Mouse (Mus musculus): ENCODE results near the gene Fam169b. TPM values are rescaled to one million over a fixed set of nuclear protein-coding genes. Genes with fewer than 3 reads are reported as not detected.

Fam169b gene
- polyA plus RNA-seq, 1 experiment from 2014 or later, result 0.42 TPM

DNA sequence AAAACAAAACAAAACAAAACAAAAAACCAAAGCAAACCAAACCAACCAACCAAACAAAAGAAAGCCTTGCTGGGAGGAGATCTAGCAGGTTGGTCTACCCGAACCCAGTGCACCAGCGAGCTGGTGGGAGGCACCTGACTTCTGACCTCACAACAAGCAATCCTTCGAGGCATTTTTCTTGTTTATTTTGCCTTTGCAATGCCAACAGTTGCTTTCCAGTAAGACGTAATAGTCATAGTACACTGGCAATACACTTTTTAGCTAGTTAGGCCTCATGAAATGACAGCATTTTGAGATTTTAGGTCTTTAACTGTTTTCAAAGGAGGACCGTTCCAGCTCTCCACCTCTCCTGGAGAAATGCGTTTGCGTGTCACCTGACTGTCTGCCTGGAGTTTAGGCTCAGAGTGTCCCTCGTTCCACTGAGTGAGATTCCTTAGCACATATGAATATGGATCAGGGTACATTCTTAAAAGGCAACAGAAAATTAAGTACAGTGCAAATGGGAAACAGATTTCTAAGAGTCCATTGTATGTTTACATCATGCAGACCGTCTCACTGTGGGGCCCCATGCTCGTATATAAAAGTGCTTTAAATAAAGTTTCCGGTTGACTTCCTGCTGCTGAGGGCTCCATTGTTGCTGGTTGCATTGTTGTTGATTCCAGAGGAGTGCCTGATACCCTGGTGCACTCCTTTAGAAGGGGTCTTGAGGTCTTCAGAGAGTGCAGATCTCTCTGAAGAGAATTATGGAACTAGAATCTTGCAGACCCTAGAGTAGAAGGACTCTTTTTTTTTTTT lies 32.3 kb downstream of the Fam169b start:
- Histone ChIP-seq H3K4me1 (ENCODE audit: control insufficient read depth, insufficient read depth, low read length) (0 out of 2 replicates have a peak, but pooled peaks cover 2% of the 10 kb centered on the region), H3K9ac (ENCODE audit: low read depth, low read length) (no peak overlapping the region), H3K4me3 (ENCODE audit: low read length) (no peak overlapping the region), H3K4me2 (ENCODE audit: low read depth, low read length) (no peak overlapping the region), H3K27me3 (replicated peaks; ENCODE audit: control insufficient read depth, insufficient read depth, low read length) (no peaks in the 10 kb centered on the region), H3K9me3 (ENCODE audit: control insufficient read depth, low read length) (no peaks in the 10 kb centered on the region), H3K27ac (ENCODE audit: low read length) (no peak overlapping the region), H3K36me3 (ENCODE audit: control insufficient read depth, insufficient read depth, low read length) (no peaks in the 10 kb centered on the region)
- no peak for ATAC-seq
- 68% methylated on average over 11 of the region's 11 CpGs for WGBS

GRCm38 (mm10) chr7:68306756-68307155 lies 33.1 kb downstream of the Fam169b start:
- Histone ChIP-seq H3K27ac (ENCODE audit: low read length) (no peak overlapping the region), H3K4me2 (ENCODE audit: low read depth, low read length) (no peak overlapping the region), H3K4me3 (ENCODE audit: low read length) (no peak overlapping the region), H3K36me3 (ENCODE audit: control insufficient read depth, insufficient read depth, low read length) (no peaks in the 10 kb centered on the region), H3K9ac (ENCODE audit: low read depth, low read length) (no peak overlapping the region), H3K27me3 (replicated peaks; ENCODE audit: control insufficient read depth, insufficient read depth, low read length) (no peaks in the 10 kb centered on the region), H3K9me3 (ENCODE audit: control insufficient read depth, low read length) (no peaks in the 10 kb centered on the region), H3K4me1 (ENCODE audit: control insufficient read depth, insufficient read depth, low read length) (0 out of 2 replicates have a peak, but pooled peaks cover 2% of the 10 kb centered on the region)
- no peak for ATAC-seq
- WGBS, result 82% methylated on average over 8 of the region's 8 CpGs

- Histone ChIP-seq H3K4me3 (ENCODE audit: low read length) (no peak overlapping the region), H3K4me2 (ENCODE audit: low read depth, low read length) (no peak overlapping the region), H3K27me3 (replicated peaks; ENCODE audit: control insufficient read depth, insufficient read depth, low read length) (no peaks in the 10 kb centered on the region), H3K9ac (ENCODE audit: low read depth, low read length) (no peak overlapping the region), H3K9me3 (ENCODE audit: control insufficient read depth, low read length) (no peaks in the 10 kb centered on the region), H3K36me3 (ENCODE audit: control insufficient read depth, insufficient read depth, low read length) (no peaks in the 10 kb centered on the region), H3K4me1 (ENCODE audit: control insufficient read depth, insufficient read depth, low read length) (no peaks in the 10 kb centered on the region), H3K27ac (ENCODE audit: low read length) (no peak overlapping the region)
- WGBS, result 60% methylated on average over 6 of the region's 6 CpGs
- ATAC-seq, result no peak
Observed at GRCm38 (mm10) chr7:68311469-68311868, 37.8 kb downstream of the Fam169b start.

GRCm38 (mm10) chr7:68312395-68312794 lies 38.8 kb downstream of the Fam169b start:
- H3K27me3 ChIP-seq (replicated peaks; ENCODE audit: control insufficient read depth, insufficient read depth, low read length), result no peaks in the 10 kb centered on the region
- no peak overlapping the region for H3K9ac ChIP-seq (ENCODE audit: low read depth, low read length)
- H3K4me2 ChIP-seq (ENCODE audit: low read depth, low read length), result no peak overlapping the region
- no peak for ATAC-seq
- H3K9me3 ChIP-seq (ENCODE audit: control insufficient read depth, low read length), result no peaks in the 10 kb centered on the region
- H3K27ac ChIP-seq (ENCODE audit: low read length), result no peak overlapping the region
- H3K4me3 ChIP-seq (ENCODE audit: low read length), result no peak overlapping the region
- no peaks in the 10 kb centered on the region for H3K36me3 ChIP-seq (ENCODE audit: control insufficient read depth, insufficient read depth, low read length)
- no peaks in the 10 kb centered on the region for H3K4me1 ChIP-seq (ENCODE audit: control insufficient read depth, insufficient read depth, low read length)
- whole genome bisulfite sequencing, result 73% methylated on average over 5 of the region's 5 CpGs

DNA sequence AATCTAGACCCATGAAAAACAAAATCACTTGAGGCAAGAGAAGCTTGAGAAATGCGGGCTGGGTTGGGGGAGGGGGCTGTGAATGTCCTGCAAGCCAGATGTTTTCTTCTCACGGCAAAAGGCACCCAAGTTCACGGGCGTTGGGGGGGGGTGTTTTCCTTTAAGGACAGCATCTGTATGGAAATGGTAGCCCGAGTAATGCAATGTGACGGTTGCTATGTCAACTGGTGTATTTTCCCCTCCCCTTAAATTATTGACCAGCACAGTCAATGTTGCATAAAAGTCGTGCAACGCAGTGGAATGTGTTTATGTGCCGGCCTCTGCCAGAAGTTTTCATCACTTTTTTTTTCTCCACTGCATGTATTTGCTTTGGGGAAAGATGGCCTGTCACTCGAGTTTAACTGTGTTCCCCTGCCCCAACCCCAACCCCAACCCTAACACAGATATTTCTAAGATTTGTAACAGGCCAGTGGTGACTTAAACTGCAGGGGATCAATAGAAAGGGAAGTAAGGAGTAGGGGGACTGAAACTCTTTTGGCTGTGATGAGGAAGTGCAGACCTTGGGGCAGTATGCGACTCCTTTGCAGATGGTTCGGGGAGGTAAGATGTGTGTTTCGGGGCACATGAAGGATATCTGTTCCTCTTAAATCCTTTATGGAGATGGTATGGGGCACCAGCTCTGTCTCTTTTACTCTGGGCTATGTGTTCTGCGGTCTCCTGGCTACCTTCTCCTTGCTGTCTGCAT lies 39.6 kb downstream of the Fam169b start:
- Histone ChIP-seq H3K4me2 (ENCODE audit: low read depth, low read length) (no peak overlapping the region), H3K4me3 (ENCODE audit: low read length) (no peak overlapping the region), H3K27ac (ENCODE audit: low read length) (no peak overlapping the region), H3K9ac (ENCODE audit: low read depth, low read length) (no peak overlapping the region), H3K27me3 (replicated peaks; ENCODE audit: control insufficient read depth, insufficient read depth, low read length) (no peaks in the 10 kb centered on the region), H3K4me1 (ENCODE audit: control insufficient read depth, insufficient read depth, low read length) (no peaks in the 10 kb centered on the region), H3K36me3 (ENCODE audit: control insufficient read depth, insufficient read depth, low read length) (no peaks in the 10 kb centered on the region), H3K9me3 (ENCODE audit: control insufficient read depth, low read length) (no peaks in the 10 kb centered on the region)
- WGBS, result 59% methylated on average over 14 of the region's 14 CpGs
- ATAC-seq, result no peak

DNA sequence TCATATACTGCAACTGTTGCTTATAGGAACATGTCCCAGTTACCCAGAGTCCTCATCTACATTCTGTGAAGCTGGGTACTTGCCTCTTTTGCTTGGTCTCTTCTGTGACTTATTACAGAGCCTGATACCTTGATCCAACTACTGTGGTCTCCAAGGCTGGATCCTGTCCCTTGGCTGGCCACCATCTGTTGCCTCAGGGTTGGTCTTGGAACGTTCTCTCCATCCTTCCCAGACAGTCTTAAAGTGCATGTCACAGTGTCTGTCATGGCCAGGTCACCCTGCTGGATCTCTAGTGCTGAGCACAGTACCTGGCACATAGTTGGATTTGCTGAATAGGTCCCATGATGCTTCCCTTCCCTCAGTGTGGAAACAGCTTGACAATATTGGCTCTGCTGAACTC lies 40.6 kb downstream of the Fam169b start:
- Histone ChIP-seq H3K4me3 (ENCODE audit: low read length) (no peak overlapping the region), H3K27ac (ENCODE audit: low read length) (no peak overlapping the region), H3K27me3 (replicated peaks; ENCODE audit: control insufficient read depth, insufficient read depth, low read length) (no peaks in the 10 kb centered on the region), H3K4me2 (ENCODE audit: low read depth, low read length) (no peak overlapping the region), H3K4me1 (ENCODE audit: control insufficient read depth, insufficient read depth, low read length) (no peaks in the 10 kb centered on the region), H3K9ac (ENCODE audit: low read depth, low read length) (no peak overlapping the region), H3K36me3 (ENCODE audit: control insufficient read depth, insufficient read depth, low read length) (no peaks in the 10 kb centered on the region), H3K9me3 (ENCODE audit: control insufficient read depth, low read length) (no peaks in the 10 kb centered on the region)
- ATAC-seq, result no peak
- WGBS, result 77% methylated on average over 1 of the region's 1 CpGs

- H3K27ac ChIP-seq (ENCODE audit: low read length), result no peak overlapping the region
- WGBS, result 81% methylated on average over 4 of the region's 4 CpGs
- H3K27me3 ChIP-seq (replicated peaks; ENCODE audit: control insufficient read depth, insufficient read depth, low read length), result no peaks in the 10 kb centered on the region
- ATAC-seq, result no peak
- H3K4me1 ChIP-seq (ENCODE audit: control insufficient read depth, insufficient read depth, low read length), result no peaks in the 10 kb centered on the region
- no peaks in the 10 kb centered on the region for H3K9me3 ChIP-seq (ENCODE audit: control insufficient read depth, low read length)
- H3K4me3 ChIP-seq (ENCODE audit: low read length), result no peak overlapping the region
- no peak overlapping the region for H3K9ac ChIP-seq (ENCODE audit: low read depth, low read length)
- H3K4me2 ChIP-seq (ENCODE audit: low read depth, low read length), result no peak overlapping the region
- H3K36me3 ChIP-seq (ENCODE audit: control insufficient read depth, insufficient read depth, low read length), result no peaks in the 10 kb centered on the region
Observed at GRCm38 (mm10) chr7:68315068-68315467, 41.4 kb downstream of the Fam169b start.

DNA sequence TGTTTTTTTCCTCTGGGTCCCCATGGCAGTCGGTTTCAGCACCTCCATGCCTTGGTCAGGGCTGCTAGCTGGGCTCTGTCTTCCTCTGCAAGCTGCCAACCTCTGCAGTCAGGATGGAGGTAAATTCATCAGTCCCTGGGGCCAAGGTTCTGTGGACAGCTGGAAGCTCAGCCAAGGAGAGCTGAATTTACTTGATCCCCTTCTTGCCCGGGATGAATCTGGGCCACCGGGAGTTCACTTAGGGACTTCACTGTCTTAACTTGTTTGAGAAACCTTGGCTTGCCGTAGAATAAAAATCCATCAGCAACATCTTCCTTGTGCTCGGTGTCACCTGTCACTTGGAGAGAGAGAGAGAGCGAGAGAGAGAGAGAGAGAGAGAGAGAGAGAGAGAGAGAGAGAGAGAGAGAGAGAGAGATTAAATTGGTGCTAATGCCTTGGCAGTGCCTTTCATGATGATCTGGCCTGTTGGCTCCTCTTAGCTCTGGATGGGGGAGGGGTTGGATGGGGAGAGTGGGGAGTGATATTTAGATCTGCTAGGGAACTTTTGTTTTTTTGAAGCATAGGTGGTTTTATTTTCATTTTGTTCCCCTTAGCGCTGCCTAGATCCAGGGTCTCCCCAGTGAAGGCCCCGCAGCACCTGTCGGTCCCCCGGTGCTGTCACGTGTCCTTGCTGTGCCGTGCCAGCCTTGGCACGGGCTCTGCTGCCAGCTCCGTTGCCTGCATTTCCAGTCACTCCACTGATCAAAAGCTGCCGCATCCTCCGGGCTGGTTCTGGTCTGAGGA lies 44.6 kb downstream of the Fam169b start:
- no peak for ATAC-seq
- no peak overlapping the region for H3K27ac ChIP-seq (ENCODE audit: low read length)
- H3K4me2 ChIP-seq (ENCODE audit: low read depth, low read length), result no peak overlapping the region
- H3K4me1 ChIP-seq (ENCODE audit: control insufficient read depth, insufficient read depth, low read length), result no peaks in the 10 kb centered on the region
- 88% methylated on average over 16 of the region's 16 CpGs for WGBS
- H3K4me3 ChIP-seq (ENCODE audit: low read length), result no peak overlapping the region
- H3K9me3 ChIP-seq (ENCODE audit: control insufficient read depth, low read length), result no peaks in the 10 kb centered on the region
- H3K9ac ChIP-seq (ENCODE audit: low read depth, low read length), result no peak overlapping the region
- no peaks in the 10 kb centered on the region for H3K27me3 ChIP-seq (replicated peaks; ENCODE audit: control insufficient read depth, insufficient read depth, low read length)
- H3K36me3 ChIP-seq (ENCODE audit: control insufficient read depth, insufficient read depth, low read length), result no peaks in the 10 kb centered on the region

DNA sequence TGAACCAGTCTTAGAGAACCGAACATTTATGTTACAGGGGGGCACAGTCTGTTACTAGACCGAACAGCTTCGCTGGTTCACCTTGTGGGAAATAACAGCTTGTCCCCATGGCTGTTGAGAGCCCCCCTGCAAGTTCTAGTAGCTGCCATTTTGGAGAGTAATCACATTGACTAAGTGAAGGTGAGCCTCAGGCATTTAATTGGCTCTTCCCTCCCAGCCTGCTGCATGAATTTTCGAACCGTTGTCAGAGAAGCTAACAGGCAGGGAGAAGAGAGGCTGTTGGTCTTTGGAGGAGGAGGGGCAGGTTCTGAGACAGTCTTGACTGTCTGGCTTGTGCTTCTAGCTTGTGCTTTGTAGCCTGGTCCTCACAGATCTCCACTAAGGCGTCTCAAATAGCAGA lies 45.3 kb downstream of the Fam169b start:
- Histone ChIP-seq H3K9ac (ENCODE audit: low read depth, low read length) (no peak overlapping the region), H3K4me3 (ENCODE audit: low read length) (no peak overlapping the region), H3K4me1 (ENCODE audit: control insufficient read depth, insufficient read depth, low read length) (no peaks in the 10 kb centered on the region), H3K4me2 (ENCODE audit: low read depth, low read length) (no peak overlapping the region), H3K27ac (ENCODE audit: low read length) (no peak overlapping the region), H3K36me3 (ENCODE audit: control insufficient read depth, insufficient read depth, low read length) (no peaks in the 10 kb centered on the region), H3K27me3 (replicated peaks; ENCODE audit: control insufficient read depth, insufficient read depth, low read length) (no peaks in the 10 kb centered on the region), H3K9me3 (ENCODE audit: control insufficient read depth, low read length) (no peaks in the 10 kb centered on the region)
- no peak for ATAC-seq
- 65% methylated on average over 6 of the region's 6 CpGs for WGBS

Measured in intestine, embryonic 16.5 days (tissue).